Mouse (Mus musculus) midbrain, embryonic 11.5 days (tissue): ENCODE results near the gene Ccdc28b. TPM values are rescaled to one million over a fixed set of nuclear protein-coding genes. Genes with fewer than 3 reads are reported as not detected.
A peak's percentile ranks its signal among the peaks of the same experiment; 100 is the strongest.

Experiments used
- ATAC-seq: fragments of 200-750 bp; cut with Nextera tagmentation; 2 replicates; pipeline ENCODE4 v1.8.0; 2017; ENCODE audit warnings: moderate TSS enrichment, moderate library complexity; ENCODE audit not compliant: low FRiP score
- DNase-seq: peaks from one replicate; pipeline ENCODE4 v3.0.0; 2015; ENCODE audit warnings: low spot score; ENCODE audit errors: missing footprints
- H3K27ac ChIP-seq: fragments of 300-500 bp; sonication (generic); 2 replicates; pipeline ENCODE4 v1.5.1; 2014; ENCODE audit warnings: low read depth, low read length
- H3K27me3 ChIP-seq: fragments of 300-500 bp; sonication (generic); 2 replicates; pipeline ENCODE4 v1.6.1; 2014; ENCODE audit warnings: mild to moderate bottlenecking, low read length, moderate library complexity, mixed read lengths; ENCODE audit not compliant: control insufficient read depth, insufficient read depth
- H3K36me3 ChIP-seq: fragments of 300-500 bp; sonication (generic); 2 replicates; pipeline ENCODE4 v1.6.1; 2014; ENCODE audit warnings: mild to moderate bottlenecking, low read length, moderate library complexity, mixed read lengths; ENCODE audit not compliant: control insufficient read depth, insufficient read depth
- H3K4me1 ChIP-seq: fragments of 300-500 bp; sonication (generic); 2 replicates; pipeline ENCODE4 v1.6.1; 2014; ENCODE audit warnings: low read length; ENCODE audit not compliant: control insufficient read depth, insufficient read depth
- H3K4me2 ChIP-seq: fragments of 300-500 bp; sonication (generic); 2 replicates; pipeline ENCODE4 v1.6.1; 2014; ENCODE audit warnings: mild to moderate bottlenecking, moderate library complexity
- H3K4me3 ChIP-seq: fragments of 300-500 bp; sonication (generic); 2 replicates; pipeline ENCODE4 v1.5.1; 2014; ENCODE audit warnings: low read depth, low read length
- H3K9ac ChIP-seq: fragments of 300-500 bp; sonication (generic); 2 replicates; pipeline ENCODE4 v1.6.1; 2014; ENCODE audit warnings: low read length
- H3K9me3 ChIP-seq: fragments of 300-500 bp; sonication (generic); 2 replicates; pipeline ENCODE4 v1.6.1; 2016; ENCODE audit warnings: low read length; ENCODE audit not compliant: control insufficient read depth
- WGBS: fragments of 180-500 bp; shearing (Covaris S2); extraction: QIAGEN DNeasy Blood & Tissue Kit; methylation state at CpG from one replicate; pipeline ENCODE4 v1.1.7; 2014; 5-methylcytosine and 5-hydroxymethylcytosine counted together
- polyA plus RNA-seq: library from polyadenylated mRNA; unstranded; fragments of >200 nt; fragmentation: Nextera tagmentation; extraction: Ambion mirVana; gene quantifications from 2 replicates; pipeline ENCODE4 v1.2.1, GENCODE M21; 2014

Ccdc28b gene
- polyA plus RNA-seq, result 70.0 and 73.9 TPM in 2 replicates

- DNase-seq (peak; percentile 95), ATAC-seq (peak; percentile 17; the same call in 1 of the 2 replicates)
- Histone ChIP-seq H3K27me3 (no peaks in the 10 kb centered on the region), H3K9ac (peak within 1 kb of the TSS; percentile 70), H3K27ac (peak within 1 kb of the TSS; percentile 78), H3K4me2 (peak within 1 kb of the TSS; percentile 64), H3K4me1 (peaks cover 27% of the 10 kb centered on the region), H3K36me3 (peaks cover 12% of the 10 kb centered on the region), H3K4me3 (peak within 1 kb of the TSS; percentile 51), H3K9me3 (no peaks in the 10 kb centered on the region)
- WGBS, result 0% methylated on average over 10 of the region's 10 CpGs
These were observed at the start of gene Ccdc28b for GRCm38 (mm10) chr4:129623681-129624091. TSS of gene Ccdc28b (minus strand) at chr4:129623947.

GRCm38 (mm10) chr4:129672878-129673449, 49.2 kb upstream of the Ccdc28b start:
- H3K4me1 ChIP-seq, result peaks cover 11% of the 10 kb centered on the region
- DNase-seq, result no peak
- peak overlapping the region; percentile 96 for H3K4me2 ChIP-seq
- WGBS, result 10% methylated on average over 10 of the region's 10 CpGs
- peak overlapping the region; percentile 95 for H3K9ac ChIP-seq
- ATAC-seq, result no peak
- H3K9me3 ChIP-seq, result no peaks in the 10 kb centered on the region
- H3K36me3 ChIP-seq, result no peaks in the 10 kb centered on the region
- H3K4me3 ChIP-seq, result peak overlapping the region; percentile 97
- H3K27ac ChIP-seq, result peak overlapping the region; percentile 83; the same call in 1 of the 2 replicates
- H3K27me3 ChIP-seq, result no peaks in the 10 kb centered on the region

GRCm38 (mm10) chr4:129672083-129672877, 48.5 kb upstream of the Ccdc28b start, which contains the start of gene Kpna6:
TSS of gene Kpna6 (minus strand) at chr4:129672767.
- WGBS, result under 1% methylated on average over 65 of the region's 65 CpGs
- Histone ChIP-seq H3K9ac (peak within 1 kb of the TSS; percentile 95), H3K36me3 (no peaks in the 10 kb centered on the region), H3K9me3 (no peaks in the 10 kb centered on the region), H3K4me2 (peak within 1 kb of the TSS; percentile 96), H3K4me3 (peak within 1 kb of the TSS; percentile 97), H3K27me3 (no peaks in the 10 kb centered on the region), H3K27ac (peak within 1 kb of the TSS; percentile 83), H3K4me1 (peaks cover 11% of the 10 kb centered on the region)
- DNase-seq (peak; percentile 97), ATAC-seq (peak; percentile 92)

- Histone ChIP-seq H3K9ac (peak overlapping the region; percentile 95), H3K27ac (peak overlapping the region; percentile 83), H3K4me2 (peak overlapping the region; percentile 96), H3K4me3 (peak overlapping the region; percentile 97), H3K4me1 (peaks cover 11% of the 10 kb centered on the region), H3K9me3 (no peaks in the 10 kb centered on the region), H3K36me3 (no peaks in the 10 kb centered on the region; the same call in 1 of the 2 replicates), H3K27me3 (no peaks in the 10 kb centered on the region)
- peak; percentile 49; the same call in 1 of the 2 replicates for ATAC-seq
- 8% methylated on average over 12 of the region's 12 CpGs for WGBS
- DNase-seq, result peak; percentile 92
These were observed 47.8 kb upstream of the Ccdc28b start for GRCm38 (mm10) chr4:129671491-129672082.

- Histone ChIP-seq H3K27me3 (no peaks in the 10 kb centered on the region), H3K9ac (no peak overlapping the region), H3K36me3 (peaks cover 9% of the 10 kb centered on the region; the same call in 1 of the 2 replicates), H3K9me3 (no peaks in the 10 kb centered on the region), H3K27ac (no peak overlapping the region), H3K4me2 (no peak overlapping the region), H3K4me1 (no peaks in the 10 kb centered on the region), H3K4me3 (no peak overlapping the region)
- ATAC-seq (no peak), DNase-seq (no peak)
- WGBS, result 88% methylated on average over 3 of the region's 3 CpGs
These were observed 38.6 kb upstream of the Ccdc28b start for GRCm38 (mm10) chr4:129662255-129662813.

- no peak overlapping the region for H3K9ac ChIP-seq
- ATAC-seq, result no peak
- no peaks in the 10 kb centered on the region for H3K4me1 ChIP-seq
- 96% methylated on average over 3 of the region's 3 CpGs for WGBS
- H3K36me3 ChIP-seq, result peaks cover 9% of the 10 kb centered on the region; the same call in 1 of the 2 replicates
- H3K27ac ChIP-seq, result no peak overlapping the region
- H3K4me2 ChIP-seq, result no peak overlapping the region
- H3K27me3 ChIP-seq, result no peaks in the 10 kb centered on the region
- H3K9me3 ChIP-seq, result no peaks in the 10 kb centered on the region
- no peak overlapping the region for H3K4me3 ChIP-seq
- DNase-seq, result no peak
These were observed 37.8 kb upstream of the Ccdc28b start for GRCm38 (mm10) chr4:129661584-129661983.

GRCm38 (mm10) chr4:129654770-129655169, 31.0 kb upstream of the Ccdc28b start:
- Histone ChIP-seq H3K4me1 (no peaks in the 10 kb centered on the region), H3K27me3 (no peaks in the 10 kb centered on the region), H3K36me3 (peaks cover 29% of the 10 kb centered on the region), H3K4me3 (no peak overlapping the region), H3K9ac (no peak overlapping the region), H3K27ac (no peak overlapping the region), H3K4me2 (no peak overlapping the region), H3K9me3 (no peaks in the 10 kb centered on the region)
- DNase-seq, result no peak
- no peak for ATAC-seq
- 90% methylated on average over 14 of the region's 14 CpGs for WGBS

- 98% methylated on average over 8 of the region's 8 CpGs for WGBS
- DNase-seq, result no peak
- ATAC-seq, result no peak
- Histone ChIP-seq H3K4me1 (no peaks in the 10 kb centered on the region), H3K4me3 (no peak overlapping the region), H3K36me3 (peaks cover 41% of the 10 kb centered on the region), H3K4me2 (no peak overlapping the region), H3K27me3 (no peaks in the 10 kb centered on the region), H3K27ac (no peak overlapping the region), H3K9me3 (no peaks in the 10 kb centered on the region), H3K9ac (no peak overlapping the region)
These were observed 26.6 kb upstream of the Ccdc28b start for GRCm38 (mm10) chr4:129650359-129650758.
